Mouse (Mus musculus): ENCODE data around the gene Eml3.
A peak's percentile ranks its signal among the peaks of the same experiment; 100 is the strongest.

Eml3 gene

GRCm38 (mm10) chr19:8914212-8914611, 15.1 kb upstream of the Eml3 start:
- DNase-seq (ENCODE audit: low read depth, low spot score): no peak

DNA sequence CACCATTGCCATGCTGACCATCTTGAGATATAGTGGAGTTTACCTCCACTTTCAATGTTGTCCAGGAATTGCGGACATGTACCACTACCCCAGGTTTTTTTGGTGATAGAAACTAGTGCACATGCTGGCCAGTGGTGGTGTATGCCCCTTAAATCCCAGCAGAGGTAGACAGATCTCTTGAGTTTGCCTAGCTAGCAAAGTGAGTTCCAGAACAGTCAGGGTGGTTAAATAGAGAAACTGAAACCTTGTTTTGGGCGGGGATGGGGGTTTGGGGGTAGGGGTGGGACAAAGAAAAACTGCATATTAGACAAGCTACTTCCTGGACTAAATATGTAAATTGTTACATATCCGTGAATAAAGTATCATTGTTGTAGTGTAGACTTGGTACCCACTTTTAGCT, 10.4 kb upstream of the Eml3 start:
- DNase-seq (ENCODE audit: low read depth, low spot score): peak; percentile 46

DNA sequence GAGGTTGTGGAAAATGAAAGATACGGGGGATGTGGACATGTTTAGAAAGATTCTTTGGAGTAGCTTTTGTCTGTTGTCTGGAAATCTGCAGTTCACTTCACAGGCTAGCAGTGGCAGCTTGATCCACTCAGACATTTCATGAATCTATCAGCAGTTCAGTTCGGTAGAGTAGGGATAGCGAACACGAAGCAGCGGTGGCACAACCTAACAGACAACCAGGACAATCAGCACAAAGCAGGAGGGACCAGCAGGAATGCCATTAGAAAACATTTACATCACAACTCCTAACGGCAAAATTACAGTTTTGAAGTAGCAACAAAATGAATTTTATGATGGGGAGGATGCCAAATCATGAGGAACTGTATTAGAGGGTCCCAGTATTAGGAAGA, 9.7 kb upstream of the Eml3 start:
- peak; percentile 28 for DNase-seq (ENCODE audit: low read depth, low spot score)

- peak; percentile 85 for DNase-seq (ENCODE audit: low read depth, low spot score)
Measured at GRCm38 (mm10) chr19:8920073-8920736, 9.1 kb upstream of the Eml3 start, which contains the start of gene B3gat3. Gene B3gat3 (plus strand): TSS chr19:8920374.

GRCm38 (mm10) chr19:8920836-8921291, 8.5 kb upstream of the Eml3 start:
- peak; percentile 80 for DNase-seq (ENCODE audit: low read depth, low spot score)

GRCm38 (mm10) chr19:8921741-8922140, 7.6 kb upstream of the Eml3 start:
- DNase-seq (ENCODE audit: low read depth, low spot score): peak; percentile 35

DNA sequence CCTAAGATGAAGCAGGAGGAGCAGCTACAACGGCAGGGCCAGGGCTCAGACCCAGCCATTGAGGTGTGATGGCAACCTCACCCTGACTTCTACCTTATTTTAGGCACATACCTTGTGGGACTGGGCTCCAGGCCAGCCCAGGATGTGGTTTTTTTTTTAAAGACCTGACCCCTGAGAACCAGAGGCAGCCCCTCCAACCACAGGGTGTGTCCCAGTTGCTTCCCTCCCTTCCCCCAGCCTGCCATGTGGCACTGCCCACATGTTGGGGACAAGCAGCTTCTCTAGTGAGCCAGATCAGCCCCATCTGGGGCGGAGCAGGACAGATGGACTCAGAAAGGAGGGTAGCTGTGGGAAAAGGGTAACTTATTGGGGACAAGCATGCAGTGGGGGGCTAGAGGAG, 2.6 kb upstream of the Eml3 start:
- DNase-seq (ENCODE audit: low read depth, low spot score): peak; percentile 40

DNA sequence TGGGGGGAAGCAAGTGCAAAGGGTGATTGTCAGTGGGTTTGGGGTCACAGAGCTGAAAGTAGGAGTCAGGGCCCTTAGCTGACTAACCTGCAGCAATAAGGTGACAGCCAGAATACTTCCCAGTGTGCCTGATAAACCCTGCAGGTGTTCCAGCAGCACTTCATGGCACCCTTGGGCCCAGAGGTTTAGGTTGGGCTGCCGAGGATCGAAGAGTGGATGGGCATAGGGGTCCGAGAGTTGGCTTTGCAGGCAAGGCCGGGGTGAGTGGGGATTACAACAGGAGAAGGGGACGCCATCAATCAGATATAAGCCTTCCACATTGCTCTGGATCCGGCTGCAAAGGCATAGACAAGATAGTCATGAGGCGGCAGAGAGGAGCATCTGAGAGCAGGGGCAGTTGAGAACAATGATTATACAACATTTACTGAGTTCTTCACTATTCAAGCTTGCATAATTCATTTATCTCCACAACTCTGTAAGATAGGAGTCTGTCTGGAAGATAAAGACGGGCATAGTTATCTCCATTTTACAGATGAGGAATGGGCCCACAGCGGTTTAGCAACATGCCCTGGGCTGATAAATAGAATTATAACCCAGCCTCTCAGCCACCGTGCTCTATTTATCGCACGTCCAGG, 1.3 kb upstream of the Eml3 start:
- no peak for DNase-seq (ENCODE audit: low read depth, low spot score)

DNA sequence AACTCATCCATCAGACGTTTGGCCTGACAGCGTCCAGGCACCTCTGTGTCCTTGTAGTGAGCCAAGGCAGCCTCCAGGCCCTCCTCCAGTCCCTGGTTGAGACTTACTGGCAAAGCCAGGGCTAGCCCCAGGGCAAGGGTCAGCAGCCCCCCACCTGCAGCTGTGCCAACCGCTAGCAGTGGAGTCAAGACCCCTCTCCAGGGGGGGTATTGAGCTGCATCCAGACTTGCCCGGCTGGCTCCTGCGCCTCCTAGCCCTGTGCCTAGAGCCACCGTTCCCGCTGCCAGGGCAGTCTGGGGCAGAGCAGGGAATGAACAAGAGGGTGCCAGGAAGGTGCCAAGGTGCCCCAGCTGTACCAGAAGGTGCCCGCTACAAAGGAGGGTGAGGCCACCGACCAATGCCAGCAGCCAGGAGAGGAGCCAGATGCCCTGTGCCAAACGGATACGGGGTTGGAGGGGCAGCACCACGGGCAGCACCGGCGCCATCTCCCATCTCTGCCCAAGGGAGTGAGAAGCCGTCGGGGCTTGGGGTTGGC, 596 bp upstream of the Eml3 start:
- DNase-seq (ENCODE audit: low read depth, low spot score): no peak

DNA sequence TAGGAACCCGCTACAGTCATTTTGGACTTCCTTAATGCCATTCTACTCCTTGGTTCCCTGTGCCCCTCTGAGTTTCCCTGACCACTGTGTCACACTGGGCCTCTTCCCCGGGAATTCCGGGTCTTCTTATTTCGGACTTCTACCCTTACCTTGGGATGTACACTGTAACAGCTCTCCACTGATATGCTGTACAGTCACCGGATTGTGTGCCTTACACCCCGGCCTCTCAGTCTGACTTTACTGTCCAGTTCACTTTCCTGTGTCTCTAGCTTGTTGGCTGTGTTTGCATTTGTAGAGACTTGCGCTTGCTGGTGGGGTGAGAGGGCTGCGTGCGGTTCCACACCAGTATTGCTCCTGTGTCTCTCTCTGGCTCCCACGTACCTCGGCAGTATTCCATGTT, 765 bp downstream of the Eml3 start:
- peak; percentile 15 for DNase-seq (ENCODE audit: low read depth, low spot score)

- DNase-seq (ENCODE audit: low read depth, low spot score): no peak
Measured at GRCm38 (mm10) chr19:8930771-8931170, 1.4 kb downstream of the Eml3 start.

- DNase-seq (ENCODE audit: low read depth, low spot score): no peak
Measured at GRCm38 (mm10) chr19:8936736-8937135, 7.4 kb downstream of the Eml3 start.

DNA sequence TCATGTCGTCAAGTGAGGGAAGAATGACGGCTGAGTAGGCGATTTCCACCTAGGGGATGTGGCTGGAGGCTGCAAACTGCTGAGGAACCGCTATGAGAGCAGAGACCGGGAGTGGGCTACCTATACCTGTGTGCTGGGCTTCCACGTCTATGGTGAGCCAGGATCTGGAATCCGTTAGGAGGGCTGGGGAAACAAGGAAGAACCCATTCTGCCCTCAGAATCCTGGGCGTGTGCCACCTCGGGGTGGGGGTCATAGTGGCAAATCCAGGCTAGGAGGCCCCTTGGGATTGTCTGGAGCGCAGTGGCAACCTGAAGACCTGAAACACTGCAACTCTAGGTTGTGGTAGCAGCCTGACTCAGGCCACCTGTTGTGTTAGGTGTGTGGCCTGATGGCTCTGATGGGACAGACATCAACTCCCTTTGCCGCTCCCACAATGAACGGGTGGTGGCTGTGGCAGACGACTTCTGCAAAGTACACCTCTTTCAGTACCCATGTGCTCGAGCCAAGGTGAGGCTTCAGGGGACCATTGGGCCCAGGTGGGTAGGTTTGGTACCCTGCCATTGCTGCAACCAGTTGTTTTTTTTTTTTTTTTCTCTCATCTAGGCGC, 11.3 kb downstream of the Eml3 start:
- DNase-seq (ENCODE audit: low read depth, low spot score): no peak

GRCm38 (mm10) chr19:8941136-8941514, 11.8 kb downstream of the Eml3 start:
- DNase-seq (ENCODE audit: low read depth, low spot score): no peak

DNA sequence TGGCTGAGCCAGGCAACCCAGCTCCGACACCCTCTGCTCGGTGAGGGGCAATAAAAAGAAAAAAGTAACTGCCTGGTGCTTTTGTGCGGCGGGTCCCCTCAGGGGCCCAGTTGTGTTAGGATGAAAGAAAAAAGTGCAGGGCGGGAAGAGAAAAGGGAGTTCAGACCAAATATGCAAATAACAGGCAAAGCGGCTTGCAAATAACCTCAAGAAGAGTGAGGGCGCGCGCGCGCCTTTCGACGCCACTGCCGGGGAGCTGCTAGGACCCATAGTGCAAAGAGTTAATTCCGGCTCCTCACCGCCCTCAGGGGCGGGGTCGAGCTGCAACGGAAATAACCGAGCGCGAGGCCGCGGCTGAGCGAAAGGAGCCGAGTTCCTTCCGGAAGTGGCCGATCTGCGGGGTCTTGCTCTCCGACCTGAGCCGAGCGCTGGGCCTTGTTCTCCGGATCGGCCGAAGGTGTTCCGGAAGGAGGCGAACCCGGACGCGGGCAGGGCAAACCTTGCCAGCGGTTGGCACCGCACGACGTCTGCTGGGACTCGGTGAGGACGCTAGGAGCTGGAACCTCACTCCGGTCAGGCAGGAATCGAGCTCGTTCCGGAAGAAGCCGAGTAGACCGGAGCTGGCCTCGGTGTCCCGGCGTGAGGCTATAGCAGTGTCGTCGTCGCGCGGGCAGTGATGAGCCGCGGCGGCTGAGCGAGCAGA, 12.3 kb downstream of the Eml3 start, which contains the start of gene Mta2:
TSS of gene Mta2 (plus strand) at position 361 of the 703 bp plus-strand sequence.
- DNase-seq (ENCODE audit: low read depth, low spot score): peak; percentile 97

GRCm38 (mm10) chr19:8942276-8942964, 13.1 kb downstream of the Eml3 start:
- peak; percentile 78 for DNase-seq (ENCODE audit: low read depth, low spot score)

DNA sequence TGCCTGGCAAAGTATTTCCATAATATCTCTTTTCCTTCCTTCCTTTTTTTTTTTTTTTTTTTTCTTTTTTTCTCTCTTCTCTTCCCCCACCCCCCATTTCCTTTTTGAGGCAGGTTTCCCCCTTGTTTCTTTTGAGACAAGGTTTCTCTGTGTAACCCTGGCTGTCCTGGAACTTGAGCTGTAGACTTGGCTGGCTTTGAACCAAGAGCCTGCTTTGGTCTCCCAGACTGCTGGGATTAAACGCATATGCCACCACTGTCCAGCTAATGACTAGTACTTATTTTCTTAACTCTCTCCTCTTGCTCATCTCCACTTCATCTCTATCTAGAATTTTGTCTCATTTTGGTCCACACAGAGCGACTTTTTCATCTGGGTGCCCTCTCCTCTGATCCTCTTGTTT, 13.7 kb downstream of the Eml3 start:
- DNase-seq (ENCODE audit: low read depth, low spot score): no peak

DNA sequence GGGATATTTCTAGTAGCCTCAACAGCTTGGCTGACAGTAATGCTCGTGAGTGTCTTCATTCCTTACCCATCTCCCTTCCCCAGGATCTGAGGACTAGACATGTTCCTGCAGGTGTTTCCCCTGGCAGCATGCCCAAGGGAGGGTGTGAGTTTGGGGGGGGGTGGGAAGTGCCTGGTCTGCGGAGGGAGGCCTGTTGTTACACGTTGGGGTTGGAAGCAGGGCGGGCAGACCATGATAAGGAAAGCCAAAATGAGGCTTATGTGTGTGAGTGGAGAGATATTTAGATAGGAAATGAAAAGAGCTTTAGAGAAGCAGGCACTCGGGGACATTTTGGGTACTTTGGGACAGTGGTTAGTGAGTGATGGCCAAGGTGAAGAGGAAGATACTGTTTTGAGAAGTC, 14.7 kb downstream of the Eml3 start:
- DNase-seq (ENCODE audit: low read depth, low spot score): no peak

GRCm38 (mm10) chr19:8944750-8945149, 15.4 kb downstream of the Eml3 start:
- peak; percentile 73 for DNase-seq (ENCODE audit: low read depth, low spot score)

DNA sequence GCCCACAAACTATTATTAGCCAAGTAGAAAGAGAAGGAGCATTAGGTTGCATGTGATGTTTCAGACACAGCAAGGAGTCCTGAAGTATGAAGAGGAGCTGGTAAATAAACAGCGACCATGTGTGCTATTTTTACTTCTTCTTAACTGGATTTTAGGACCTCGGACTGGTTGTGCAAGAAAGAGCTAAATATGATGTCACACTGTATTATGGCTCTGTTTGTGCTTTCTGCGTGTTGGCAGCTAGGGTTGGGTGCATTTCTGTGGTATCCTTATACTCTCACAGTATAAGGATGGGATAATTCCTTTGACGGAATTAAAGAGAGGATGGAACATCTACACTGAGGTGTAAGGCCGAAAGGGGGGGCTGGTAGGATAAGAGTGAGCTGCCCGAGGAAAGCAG, 15.9 kb downstream of the Eml3 start:
- no peak for DNase-seq (ENCODE audit: low read depth, low spot score)

- DNase-seq (ENCODE audit: low read depth, low spot score): no peak
Measured at GRCm38 (mm10) chr19:8946929-8947328, 17.6 kb downstream of the Eml3 start.

Measured in CD4-positive, CD25-positive, alpha-beta regulatory T cell, adult 2 months (primary cell).